Mouse (Mus musculus): ENCODE measurements around the gene Eps8l2. TPM values are rescaled to one million over a fixed set of nuclear protein-coding genes. Genes with fewer than 3 reads are reported as not detected.

Eps8l2 gene
- polyA plus RNA-seq, 1 experiment = 5.3 TPM

DNA sequence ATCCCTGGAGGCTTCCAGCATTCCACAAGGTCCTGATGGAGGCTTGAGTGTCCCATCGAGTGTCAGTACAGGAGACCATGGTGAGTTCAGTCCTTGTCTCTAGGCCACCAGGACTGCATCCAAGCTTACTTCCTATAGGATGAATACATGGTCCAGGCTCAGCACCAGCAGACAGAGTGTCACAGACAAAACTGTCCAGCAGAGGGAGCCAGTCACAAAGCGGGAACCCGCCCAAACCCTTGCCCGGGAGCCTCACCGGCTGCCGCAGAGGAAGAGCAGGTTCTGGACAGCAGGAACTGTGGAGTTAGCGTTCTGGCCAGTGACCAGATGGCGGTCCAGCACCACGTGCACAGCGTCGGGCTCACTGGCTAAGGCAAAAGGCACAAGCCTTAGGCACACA lies 70.2 kb downstream of the Eps8l2 start:
- Histone ChIP-seq H3K27ac (ENCODE audit: control insufficient read depth, insufficient read depth, low read depth, low read length) (no peak overlapping the region), H3K4me3 (ENCODE audit: control insufficient read depth, low read depth, low read length) (no peak overlapping the region)

DNA sequence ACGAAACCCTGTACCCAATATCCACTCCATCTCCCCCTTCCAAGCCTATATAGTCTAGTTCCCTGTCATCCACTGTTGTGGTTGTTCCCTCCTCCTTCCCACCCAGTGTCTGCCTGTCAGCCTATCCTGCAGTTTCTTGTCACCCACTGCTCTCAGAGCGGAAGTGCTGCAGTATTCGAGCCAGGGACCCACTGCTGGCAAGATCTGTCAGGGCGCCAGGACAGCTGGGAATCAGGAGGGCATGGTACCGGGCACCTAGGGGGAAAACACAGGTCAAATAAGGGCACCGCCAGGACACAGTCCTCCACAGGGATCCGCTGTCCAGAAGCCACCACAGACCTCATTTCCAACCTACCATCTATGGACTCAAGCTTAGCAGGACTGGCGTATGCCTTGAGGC lies 72.0 kb downstream of the Eps8l2 start:
- H3K4me1 ChIP-seq (ENCODE audit: control insufficient read depth, insufficient read depth, low read length) = peaks cover 9% of the 10 kb centered on the region
- H3K36me3 ChIP-seq (ENCODE audit: control insufficient read depth, insufficient read depth, low read length) = 0 out of 2 replicates have a peak, but pooled peaks cover 2% of the 10 kb centered on the region
- no peaks in the 10 kb centered on the region for H3K27me3 ChIP-seq (ENCODE audit: control insufficient read depth, insufficient read depth, low read length)
- no peak overlapping the region for H3K4me3 ChIP-seq (ENCODE audit: control insufficient read depth, low read depth, low read length)
- no peak overlapping the region for H3K27ac ChIP-seq (ENCODE audit: control insufficient read depth, insufficient read depth, low read depth, low read length)
- TF ChIP-seq CTCF (IDR thresholded peaks at IDR 0.05; ENCODE audit: control insufficient read depth, insufficient read depth, insufficient replicate concordance, low read depth, low read length) (no peak), POLR2A (IDR thresholded peaks at IDR 0.05; ENCODE audit: control insufficient read depth, low read depth, low read length) (no peak)

More for the DNA sequence above, 70.2 kb downstream of the Eps8l2 start:
- peaks cover 6% of the 10 kb centered on the region for H3K4me1 ChIP-seq (ENCODE audit: control insufficient read depth, insufficient read depth, low read length)
- TF ChIP-seq POLR2A (IDR thresholded peaks at IDR 0.05; ENCODE audit: control insufficient read depth, low read depth, low read length) (no peak), CTCF (IDR thresholded peaks at IDR 0.05; ENCODE audit: control insufficient read depth, insufficient read depth, insufficient replicate concordance, low read depth, low read length) (peak; percentile 68; the same call in 1 of the 2 replicates)
- no peaks in the 10 kb centered on the region for H3K27me3 ChIP-seq (ENCODE audit: control insufficient read depth, insufficient read depth, low read length)
- H3K36me3 ChIP-seq (ENCODE audit: control insufficient read depth, insufficient read depth, low read length) = 0 out of 2 replicates have a peak, but pooled peaks cover 2% of the 10 kb centered on the region

DNA sequence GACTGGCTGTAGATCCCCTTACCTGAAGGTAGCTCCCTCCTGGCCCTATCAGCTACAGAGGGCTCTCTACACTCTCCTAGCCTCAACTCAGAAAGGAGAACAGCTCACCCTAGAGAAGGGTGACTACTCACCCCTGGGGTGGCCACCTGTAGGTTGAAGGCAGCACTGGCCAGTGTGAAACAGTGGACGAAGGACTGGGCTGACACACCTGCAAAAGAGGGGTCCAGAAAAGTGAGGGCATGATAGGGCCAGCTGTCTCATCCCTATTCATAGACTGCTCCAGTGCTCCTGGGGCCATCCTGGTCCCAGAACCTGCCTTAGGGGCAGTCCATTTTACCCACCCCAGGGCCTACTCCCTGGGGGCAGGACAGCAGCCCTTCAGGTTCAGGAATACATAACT lies 73.0 kb downstream of the Eps8l2 start:
- Histone ChIP-seq H3K36me3 (ENCODE audit: control insufficient read depth, insufficient read depth, low read length) (0 out of 2 replicates have a peak, but pooled peaks cover 2% of the 10 kb centered on the region), H3K27me3 (ENCODE audit: control insufficient read depth, insufficient read depth, low read length) (no peaks in the 10 kb centered on the region), H3K27ac (ENCODE audit: control insufficient read depth, insufficient read depth, low read depth, low read length) (no peak overlapping the region), H3K4me3 (ENCODE audit: control insufficient read depth, low read depth, low read length) (no peak overlapping the region), H3K4me1 (ENCODE audit: control insufficient read depth, insufficient read depth, low read length) (peaks cover 9% of the 10 kb centered on the region)
- no peak for TF ChIP-seq POLR2A (IDR thresholded peaks at IDR 0.05; ENCODE audit: control insufficient read depth, low read depth, low read length)
- TF ChIP-seq CTCF (IDR thresholded peaks at IDR 0.05; ENCODE audit: control insufficient read depth, insufficient read depth, insufficient replicate concordance, low read depth, low read length) = no peak

Other genes starting within 250 kb of the Eps8l2 start
- gene Sigirr, start 238.3 kb upstream of the Eps8l2 start, polyA plus RNA-seq (2012; rRNA removed) = 3.9 and 5.4 TPM in 2 replicates
- gene Ano9, start 221.1 kb upstream of the Eps8l2 start, polyA plus RNA-seq (2012; rRNA removed) = 0.30 and 0.32 TPM in 2 replicates
- gene Ptdss2, start 216.5 kb upstream of the Eps8l2 start, polyA plus RNA-seq (2012; rRNA removed) = 329 and 346 TPM in 2 replicates
- gene Rnh1, start 166.0 kb upstream of the Eps8l2 start, polyA plus RNA-seq (2012; rRNA removed) = 16.6 and 16.7 TPM in 2 replicates
- gene Hras, start 144.9 kb upstream of the Eps8l2 start, polyA plus RNA-seq (2012; rRNA removed) = 41.6 and 46.6 TPM in 2 replicates
- 131 and 140 TPM in 2 replicates for gene Lrrc56, start 144.7 kb upstream of the Eps8l2 start, polyA plus RNA-seq (2012; rRNA removed)
- gene Lmntd2, start 124.8 kb upstream of the Eps8l2 start, polyA plus RNA-seq (2012; rRNA removed) = 216 and 222 TPM in 2 replicates
- gene Rassf7, start 123.0 kb upstream of the Eps8l2 start, polyA plus RNA-seq (2012; rRNA removed) = 33.5 and 41.7 TPM in 2 replicates
- 17.6 and 19.0 TPM in 2 replicates for gene Phrf1, start 110.1 kb upstream of the Eps8l2 start, polyA plus RNA-seq (2012; rRNA removed)
- gene Irf7, start 72.4 kb upstream of the Eps8l2 start, polyA plus RNA-seq (2012; rRNA removed) = 2.3 and 2.4 TPM in 2 replicates
- gene Cdhr5, start 62.1 kb upstream of the Eps8l2 start, polyA plus RNA-seq (2012; rRNA removed) = 0.76 and 0.91 TPM in 2 replicates
- 6.4 and 8.6 TPM in 2 replicates for gene Sct, start 59.7 kb upstream of the Eps8l2 start, polyA plus RNA-seq (2012; rRNA removed)
- 11.5 and 13.0 TPM in 2 replicates for gene Drd4, start 46.9 kb upstream of the Eps8l2 start, polyA plus RNA-seq (2012; rRNA removed)
- 8.3 and 9.1 TPM in 2 replicates for gene Deaf1, start 11.2 kb upstream of the Eps8l2 start, polyA plus RNA-seq (2012; rRNA removed)
- gene Tmem80, start 11.1 kb upstream of the Eps8l2 start, polyA plus RNA-seq (2012; rRNA removed) = 42.3 and 44.2 TPM in 2 replicates
- gene Taldo1, start 53.3 kb downstream of the Eps8l2 start, polyA plus RNA-seq (2012; rRNA removed) = 26.0 and 30.2 TPM in 2 replicates
- gene Gatd1, start 75.3 kb downstream of the Eps8l2 start, polyA plus RNA-seq (2012; rRNA removed) = 23.3 and 24.4 TPM in 2 replicates
- 0.48 and 0.63 TPM in 2 replicates for gene Cend1, start 90.6 kb downstream of the Eps8l2 start, polyA plus RNA-seq (2012; rRNA removed)
- gene Slc25a22, start 99.0 kb downstream of the Eps8l2 start, polyA plus RNA-seq (2012; rRNA removed) = 7.2 and 10.9 TPM in 2 replicates
- gene Pidd1, start 105.1 kb downstream of the Eps8l2 start, polyA plus RNA-seq (2012; rRNA removed) = 5.5 and 5.6 TPM in 2 replicates
- gene Rplp2, start 108.5 kb downstream of the Eps8l2 start, polyA plus RNA-seq (2012; rRNA removed) = 226 and 309 TPM in 2 replicates
- gene Pnpla2, start 116.3 kb downstream of the Eps8l2 start, polyA plus RNA-seq (2012; rRNA removed) = 379 and 436 TPM in 2 replicates
- gene Cracr2b, start 122.2 kb downstream of the Eps8l2 start, polyA plus RNA-seq (2012; rRNA removed) = 2.1 and 2.4 TPM in 2 replicates
- gene Cd151, start 128.5 kb downstream of the Eps8l2 start, polyA plus RNA-seq (2012; rRNA removed) = 102 and 104 TPM in 2 replicates
- 20.8 and 21.1 TPM in 2 replicates for gene Polr2l, start 136.3 kb downstream of the Eps8l2 start, polyA plus RNA-seq (2012; rRNA removed)
- gene Tspan4, start 136.4 kb downstream of the Eps8l2 start, polyA plus RNA-seq (2012; rRNA removed) = 14.6 and 15.5 TPM in 2 replicates
- gene Chid1, start 201.0 kb downstream of the Eps8l2 start, polyA plus RNA-seq (2012; rRNA removed) = 81.0 and 89.4 TPM in 2 replicates
- gene Ap2a2, start 223.3 kb downstream of the Eps8l2 start, polyA plus RNA-seq (2012; rRNA removed) = 25.4 and 26.8 TPM in 2 replicates